Mouse (Mus musculus) heart, adult 2 months (tissue): ENCODE data around the gene Runx2. TPM values are rescaled to one million over a fixed set of nuclear protein-coding genes. Genes with fewer than 3 reads are reported as not detected.

ENCODE experiments used
- DNase-seq, 2 experiments: peaks; one replicate each; pipeline ENCODE4 v3.0.0; 2021
- H3K27ac ChIP-seq: fragments of 200-600 bp; 2 replicates; pipeline ENCODE4 v1.8.1; 2022
- H3K27me3 ChIP-seq: fragments of 200-500 bp; 2 replicates; pipeline ENCODE4 v1.6.1; 2012; ENCODE audit warnings: mild to moderate bottlenecking, low read length, inconsistent platforms, mixed read lengths; ENCODE audit not compliant: control insufficient read depth, insufficient read depth
- H3K36me3 ChIP-seq: fragments of 200-500 bp; 2 replicates; pipeline ENCODE4 v1.6.1; 2012; ENCODE audit warnings: low read length, inconsistent platforms; ENCODE audit not compliant: control insufficient read depth, insufficient read depth
- H3K4me1 ChIP-seq: fragments of 200-500 bp; 2 replicates; pipeline ENCODE4 v1.6.1; 2011; ENCODE audit warnings: low read length; ENCODE audit not compliant: control insufficient read depth, insufficient read depth
- H3K4me3 ChIP-seq: fragments of 200-600 bp; 2 replicates; pipeline ENCODE4 v1.8.1; 2022
- H3K79me2 ChIP-seq: fragments of 200-500 bp; replicated peaks from 2 replicates; pipeline ENCODE4 v1.6.1; 2012; ENCODE audit warnings: mild to moderate bottlenecking, inconsistent platforms, low read length, moderate library complexity, mixed read lengths; ENCODE audit not compliant: control insufficient read depth, insufficient read depth
- H3K9ac ChIP-seq: fragments of 200-500 bp; 2 replicates; pipeline ENCODE4 v1.6.1; 2012; ENCODE audit warnings: low read depth, mild to moderate bottlenecking, control low read depth, inconsistent platforms, low read length, mixed read lengths
- CTCF ChIP-seq: fragments of 200-600 bp; IDR thresholded peaks from 2 replicates; pipeline ENCODE4 v1.8.1; 2022; ENCODE audit warnings: antibody characterized with exemption, mild to moderate bottlenecking, moderate library complexity
- EP300 ChIP-seq: fragments of 200-500 bp; IDR thresholded peaks from 2 replicates; pipeline ENCODE4 v1.6.1; 2011; ENCODE audit warnings: low read depth, low read length, control low read depth; ENCODE audit not compliant: insufficient read depth
- POLR2A ChIP-seq: fragments of 200-500 bp; IDR thresholded peaks from 2 replicates; pipeline ENCODE4 v1.6.1; 2011; ENCODE audit warnings: mild to moderate bottlenecking, low read depth, low read length, control low read depth; ENCODE audit not compliant: insufficient read depth
- WGBS: fragments of 180-500 bp; shearing (Covaris S2); methylation state at CpG from one replicate; pipeline ENCODE4 v1.1.7; 2018; 5-methylcytosine and 5-hydroxymethylcytosine counted together
- intact Hi-C: fragments of 180-260 bp; cut with DNase I; formaldehyde crosslinking; loops from one replicate; pipeline ENCODE4 v1.15.1; 2025
- polyA plus RNA-seq: library from polyadenylated mRNA; depleted of rRNA; stranded (reverse); fragments of >200 nt; gene quantifications from 2 replicates; pipeline ENCODE4 v1.2.3, GENCODE M21; 2012
- total RNA-seq, 2 experiments: library from RNA; stranded (reverse); gene quantifications; 2 replicates each; pipeline ENCODE4 v1.2.3; 2021

Runx2 gene
- total and polyA plus RNA-seq, 3 experiments: 0.41 to 0.76 (median 0.57) TPM

GRCm38 (mm10) chr17:44718036-44718435, 96.6 kb downstream of the Runx2 start:
- no peak for DNase-seq
- H3K4me1 ChIP-seq: no peaks in the 10 kb centered on the region
- no peak overlapping the region for H3K4me3 ChIP-seq
- H3K27me3 ChIP-seq: no peaks in the 10 kb centered on the region
- no peak overlapping the region for H3K27ac ChIP-seq
- TF ChIP-seq EP300: no peak
- no peak for TF ChIP-seq POLR2A
- no peak for TF ChIP-seq CTCF
- intact Hi-C loops: no loop called here
- WGBS: 45% methylated on average over 6 of the region's 6 CpGs
- no peaks in the 10 kb centered on the region for H3K79me2 ChIP-seq
- no peaks in the 10 kb centered on the region for H3K36me3 ChIP-seq
- H3K9ac ChIP-seq: no peak overlapping the region

- WGBS: 70% methylated on average over 4 of the region's 4 CpGs
Measured at GRCm38 (mm10) chr17:44714116-44714515, 100.5 kb downstream of the Runx2 start.

GRCm38 (mm10) chr17:44713404-44713803, 101.2 kb downstream of the Runx2 start:
- TF ChIP-seq EP300 (no peak), POLR2A (no peak), CTCF (no peak)
- Histone ChIP-seq H3K79me2 (no peaks in the 10 kb centered on the region), H3K4me1 (peaks cover 1% of the 10 kb centered on the region; the same call in 1 of the 2 replicates), H3K27me3 (no peaks in the 10 kb centered on the region), H3K27ac (no peak overlapping the region), H3K9ac (no peak overlapping the region), H3K4me3 (no peak overlapping the region), H3K36me3 (no peaks in the 10 kb centered on the region)
- 89% methylated on average over 8 of the region's 8 CpGs for WGBS
- no peak for DNase-seq
- intact Hi-C loops: no loop called here

More at GRCm38 (mm10) chr17:44714116-44714515, 100.5 kb downstream of the Runx2 start:
- intact Hi-C loops: no loop called here
- H3K9ac ChIP-seq: no peak overlapping the region
- H3K27me3 ChIP-seq: no peaks in the 10 kb centered on the region
- H3K79me2 ChIP-seq: no peaks in the 10 kb centered on the region
- peaks cover 1% of the 10 kb centered on the region; the same call in 1 of the 2 replicates for H3K4me1 ChIP-seq
- H3K36me3 ChIP-seq: no peaks in the 10 kb centered on the region
- DNase-seq: no peak
- no peak overlapping the region for H3K4me3 ChIP-seq
- H3K27ac ChIP-seq: no peak overlapping the region
- TF ChIP-seq CTCF (no peak), EP300 (no peak), POLR2A (no peak)

GRCm38 (mm10) chr17:44709516-44710252, 104.9 kb downstream of the Runx2 start:
- Histone ChIP-seq H3K9ac (no peak overlapping the region), H3K4me1 (peaks cover 1% of the 10 kb centered on the region; the same call in 1 of the 2 replicates), H3K4me3 (no peak overlapping the region), H3K36me3 (no peaks in the 10 kb centered on the region), H3K27me3 (no peaks in the 10 kb centered on the region), H3K27ac (peak overlapping the region; percentile 32; the same call in 1 of the 2 replicates), H3K79me2 (no peaks in the 10 kb centered on the region)
- 36% methylated on average over 11 of the region's 11 CpGs for WGBS
- intact Hi-C loops: no loop called here
- TF ChIP-seq POLR2A: no peak
- no peak for TF ChIP-seq EP300
- no peak for TF ChIP-seq CTCF
- DNase-seq: peak; percentile 65 to 79

GRCm38 (mm10) chr17:44707956-44708355, 106.6 kb downstream of the Runx2 start:
- H3K27me3 ChIP-seq: no peaks in the 10 kb centered on the region
- DNase-seq: no peak
- H3K4me3 ChIP-seq: no peak overlapping the region
- TF ChIP-seq CTCF (no peak), POLR2A (no peak), EP300 (no peak)
- WGBS: 90% methylated on average over 3 of the region's 3 CpGs
- H3K79me2 ChIP-seq: no peaks in the 10 kb centered on the region
- H3K4me1 ChIP-seq: peaks cover 1% of the 10 kb centered on the region; the same call in 1 of the 2 replicates
- H3K27ac ChIP-seq: no peak overlapping the region
- intact Hi-C loops: no loop called here
- H3K36me3 ChIP-seq: no peaks in the 10 kb centered on the region
- no peak overlapping the region for H3K9ac ChIP-seq

GRCm38 (mm10) chr17:44706531-44706930, 108.1 kb downstream of the Runx2 start:
- Histone ChIP-seq H3K4me3 (no peak overlapping the region), H3K79me2 (no peaks in the 10 kb centered on the region), H3K27me3 (no peaks in the 10 kb centered on the region), H3K4me1 (peaks cover 1% of the 10 kb centered on the region; the same call in 1 of the 2 replicates), H3K36me3 (no peaks in the 10 kb centered on the region), H3K9ac (no peak overlapping the region), H3K27ac (no peak overlapping the region)
- DNase-seq: no peak
- intact Hi-C loops: no loop called here
- WGBS: 76% methylated on average over 10 of the region's 10 CpGs
- no peak for TF ChIP-seq POLR2A
- TF ChIP-seq EP300: no peak
- TF ChIP-seq CTCF: no peak
